Mouse (Mus musculus): ENCODE measurements around the gene Psmd11. TPM values are rescaled to one million over a fixed set of nuclear protein-coding genes. Genes with fewer than 3 reads are reported as not detected.

Psmd11 gene
- polyA plus RNA-seq, 1 experiment from 2014 or later: 252 TPM

- H3K4me3 ChIP-seq (replicated peaks): no peak overlapping the region
These were observed 81.7 kb downstream of the Psmd11 start for GRCm38 (mm10) chr11:80510124-80510523.

GRCm38 (mm10) chr11:80512313-80513056 is 84.1 kb downstream of the Psmd11 start:
- no peak for ATAC-seq (ENCODE audit: insufficient read depth, low FRiP score, low read depth)
- no peak overlapping the region for H3K4me2 ChIP-seq

More at GRCm38 (mm10) chr11:80510124-80510523, 81.7 kb downstream of the Psmd11 start:
- peaks cover 13% of the 10 kb centered on the region; the same call in 1 of the 2 replicates for H3K4me1 ChIP-seq
- H3K27ac ChIP-seq: no peak overlapping the region
- WGBS: 84% methylated on average over 10 of the region's 10 CpGs
- no peak for ATAC-seq (ENCODE audit: insufficient read depth, low FRiP score, low read depth)
- H3K9ac ChIP-seq: no peak overlapping the region
- H3K27me3 ChIP-seq (replicated peaks): no peaks in the 10 kb centered on the region
- no peak overlapping the region for H3K4me2 ChIP-seq
- H3K36me3 ChIP-seq: no peaks in the 10 kb centered on the region
- no peaks in the 10 kb centered on the region for H3K9me3 ChIP-seq

GRCm38 (mm10) chr11:80513796-80514195 is 85.4 kb downstream of the Psmd11 start:
- WGBS: 57% methylated on average over 7 of the region's 7 CpGs
- Histone ChIP-seq H3K4me3 (replicated peaks) (no peak overlapping the region), H3K4me2 (no peak overlapping the region), H3K27ac (no peak overlapping the region), H3K4me1 (peaks cover 9% of the 10 kb centered on the region), H3K36me3 (no peaks in the 10 kb centered on the region), H3K9ac (no peak overlapping the region), H3K27me3 (replicated peaks) (no peaks in the 10 kb centered on the region), H3K9me3 (no peaks in the 10 kb centered on the region)
- ATAC-seq (ENCODE audit: insufficient read depth, low FRiP score, low read depth): no peak

More at GRCm38 (mm10) chr11:80512313-80513056, 84.1 kb downstream of the Psmd11 start:
- no peaks in the 10 kb centered on the region for H3K36me3 ChIP-seq
- no peaks in the 10 kb centered on the region for H3K9me3 ChIP-seq
- no peak overlapping the region for H3K9ac ChIP-seq
- no peak overlapping the region for H3K27ac ChIP-seq
- WGBS: 65% methylated on average over 19 of the region's 19 CpGs
- no peaks in the 10 kb centered on the region for H3K27me3 ChIP-seq (replicated peaks)
- no peak overlapping the region for H3K4me3 ChIP-seq (replicated peaks)
- H3K4me1 ChIP-seq: peaks cover 13% of the 10 kb centered on the region

- Histone ChIP-seq H3K27ac (no peak overlapping the region), H3K4me2 (no peak overlapping the region), H3K9ac (no peak overlapping the region), H3K4me3 (replicated peaks) (no peak overlapping the region), H3K27me3 (replicated peaks) (no peaks in the 10 kb centered on the region), H3K4me1 (peaks cover 6% of the 10 kb centered on the region; the same call in 1 of the 2 replicates), H3K36me3 (no peaks in the 10 kb centered on the region), H3K9me3 (no peaks in the 10 kb centered on the region)
- WGBS: 34% methylated on average over 1 of the region's 1 CpGs
- ATAC-seq (ENCODE audit: insufficient read depth, low FRiP score, low read depth): no peak
These were observed 86.9 kb downstream of the Psmd11 start for GRCm38 (mm10) chr11:80515346-80515745.

GRCm38 (mm10) chr11:80515895-80516294 is 87.5 kb downstream of the Psmd11 start:
- Histone ChIP-seq H3K36me3 (no peaks in the 10 kb centered on the region), H3K4me1 (peaks cover 6% of the 10 kb centered on the region; the same call in 1 of the 2 replicates), H3K27me3 (replicated peaks) (no peaks in the 10 kb centered on the region), H3K9me3 (no peaks in the 10 kb centered on the region), H3K9ac (no peak overlapping the region), H3K4me2 (no peak overlapping the region), H3K4me3 (replicated peaks) (no peak overlapping the region), H3K27ac (no peak overlapping the region)
- no peak for ATAC-seq (ENCODE audit: insufficient read depth, low FRiP score, low read depth)
- 74% methylated on average over 8 of the region's 8 CpGs for WGBS

- no peaks in the 10 kb centered on the region for H3K36me3 ChIP-seq
- H3K9me3 ChIP-seq: no peaks in the 10 kb centered on the region
- no peak for ATAC-seq (ENCODE audit: insufficient read depth, low FRiP score, low read depth)
- no peak overlapping the region for H3K9ac ChIP-seq
- no peak overlapping the region for H3K4me3 ChIP-seq (replicated peaks)
- 39% methylated on average over 9 of the region's 9 CpGs for WGBS
- no peak overlapping the region for H3K27ac ChIP-seq
- no peaks in the 10 kb centered on the region; the same call in 1 of the 2 replicates for H3K4me1 ChIP-seq
- no peaks in the 10 kb centered on the region for H3K27me3 ChIP-seq (replicated peaks)
- H3K4me2 ChIP-seq: no peak overlapping the region
These were observed 90.3 kb downstream of the Psmd11 start for GRCm38 (mm10) chr11:80518421-80519367.

- Histone ChIP-seq H3K4me1 (no peaks in the 10 kb centered on the region), H3K4me3 (replicated peaks) (no peak overlapping the region), H3K9me3 (no peaks in the 10 kb centered on the region), H3K4me2 (no peak overlapping the region), H3K27ac (no peak overlapping the region), H3K36me3 (no peaks in the 10 kb centered on the region), H3K9ac (no peak overlapping the region), H3K27me3 (replicated peaks) (no peaks in the 10 kb centered on the region)
- WGBS: 58% methylated on average over 2 of the region's 2 CpGs
- no peak for ATAC-seq (ENCODE audit: insufficient read depth, low FRiP score, low read depth)
These were observed 92.7 kb downstream of the Psmd11 start for GRCm38 (mm10) chr11:80521148-80521547.

Other genes with a start within 250 kb of the Psmd11 start
- 10.3 and 12.5 TPM in 2 replicates for gene Rnf135, start 244.8 kb upstream of the Psmd11 start, polyA plus RNA-seq (2015; fragmentation: Nextera tagmentation; extraction: Ambion mirVana)
- gene Rhot1, start 219.6 kb upstream of the Psmd11 start, polyA plus RNA-seq (2015; fragmentation: Nextera tagmentation; extraction: Ambion mirVana): 47.7 and 49.0 TPM in 2 replicates
- gene Rhbdl3, start 127.7 kb upstream of the Psmd11 start, polyA plus RNA-seq (2015; fragmentation: Nextera tagmentation; extraction: Ambion mirVana): 4.1 and 4.5 TPM in 2 replicates
- 18.1 and 20.5 TPM in 2 replicates for gene 5730455P16Rik, start 50.6 kb upstream of the Psmd11 start, polyA plus RNA-seq (2015; fragmentation: Nextera tagmentation; extraction: Ambion mirVana)
- gene Zfp207, start 45.3 kb upstream of the Psmd11 start, polyA plus RNA-seq (2015; fragmentation: Nextera tagmentation; extraction: Ambion mirVana): 188 and 203 TPM in 2 replicates
- gene Cdk5r1, start 48.4 kb downstream of the Psmd11 start, polyA plus RNA-seq (2015; fragmentation: Nextera tagmentation; extraction: Ambion mirVana): 1.4 and 1.8 TPM in 2 replicates